Mouse (Mus musculus) embryonic facial prominence, embryonic 15.5 days (tissue): ENCODE measurements at regions not wholly inside any gene's neighbourhood (a gene's known extent, or its start where the extent isn't known, plus 50 kb on each side); places are given as distances from the start of the nearest gene placed in this dataset.

Experiments used
- ATAC-seq: fragments of 200-750 bp; cut with Nextera tagmentation; 2 replicates; pipeline ENCODE4 v1.8.0; 2017; ENCODE audit warnings: low read depth, moderate TSS enrichment; ENCODE audit not compliant: insufficient number of reproducible peaks, low FRiP score, low TSS enrichment
- H3K27ac ChIP-seq: fragments of 300-500 bp; sonication (generic); replicated peaks from 2 replicates; pipeline ENCODE4 v1.5.1; 2015; ENCODE audit warnings: mild to moderate bottlenecking, inconsistent platforms
- H3K27me3 ChIP-seq: fragments of 300-500 bp; sonication (generic); 2 replicates; pipeline ENCODE4 v1.6.1; 2015; ENCODE audit warnings: inconsistent platforms
- H3K36me3 ChIP-seq: fragments of 300-500 bp; sonication (generic); 2 replicates; pipeline ENCODE4 v1.6.1; 2015; ENCODE audit warnings: mild to moderate bottlenecking, inconsistent platforms
- H3K4me1 ChIP-seq: fragments of 300-500 bp; sonication (generic); 2 replicates; pipeline ENCODE4 v1.6.1; 2015; ENCODE audit warnings: inconsistent platforms
- H3K4me2 ChIP-seq: fragments of 300-500 bp; sonication (generic); replicated peaks from 2 replicates; pipeline ENCODE4 v1.6.1; 2015; ENCODE audit warnings: mild to moderate bottlenecking, inconsistent platforms
- H3K4me3 ChIP-seq: fragments of 300-500 bp; sonication (generic); replicated peaks from 2 replicates; pipeline ENCODE4 v1.5.1; 2015; ENCODE audit warnings: mild to moderate bottlenecking, inconsistent platforms
- H3K9ac ChIP-seq: fragments of 300-500 bp; sonication (generic); 2 replicates; pipeline ENCODE4 v1.6.1; 2015; ENCODE audit warnings: inconsistent platforms
- H3K9me3 ChIP-seq: fragments of 300-500 bp; sonication (generic); replicated peaks from 2 replicates; pipeline ENCODE4 v1.6.1; 2016; ENCODE audit warnings: inconsistent platforms
- WGBS: fragments of 180-500 bp; shearing (Covaris S2); methylation state at CpG from one replicate; pipeline ENCODE4 v1.1.7; 2015; 5-methylcytosine and 5-hydroxymethylcytosine counted together

GRCm38 (mm10) chr2:46570416-46570815, 1453.2 kb upstream of the Zeb2 start:
- H3K27ac ChIP-seq = no peak overlapping the region
- no peaks in the 10 kb centered on the region for H3K9me3 ChIP-seq
- H3K4me1 ChIP-seq = no peaks in the 10 kb centered on the region
- no peaks in the 10 kb centered on the region for H3K27me3 ChIP-seq
- no peak overlapping the region for H3K4me3 ChIP-seq
- no peak for ATAC-seq
- WGBS = 81% methylated on average over 2 of the region's 2 CpGs
- no peak overlapping the region for H3K4me2 ChIP-seq
- H3K36me3 ChIP-seq = no peaks in the 10 kb centered on the region
- H3K9ac ChIP-seq = no peak overlapping the region

- no peaks in the 10 kb centered on the region for H3K9me3 ChIP-seq
- H3K27me3 ChIP-seq = no peaks in the 10 kb centered on the region
- H3K9ac ChIP-seq = no peak overlapping the region
- no peak overlapping the region for H3K27ac ChIP-seq
- no peak for ATAC-seq
- H3K36me3 ChIP-seq = no peaks in the 10 kb centered on the region
- 67% methylated on average over 1 of the region's 1 CpGs for WGBS
- H3K4me3 ChIP-seq = no peak overlapping the region
- no peaks in the 10 kb centered on the region for H3K4me1 ChIP-seq
- no peak overlapping the region for H3K4me2 ChIP-seq
These were observed 1416.2 kb upstream of the Zeb2 start for GRCm38 (mm10) chr2:46533395-46533794.

- ATAC-seq = no peak
- Histone ChIP-seq H3K4me3 (no peak overlapping the region), H3K36me3 (no peaks in the 10 kb centered on the region), H3K27me3 (no peaks in the 10 kb centered on the region), H3K9me3 (no peaks in the 10 kb centered on the region), H3K9ac (no peak overlapping the region), H3K4me1 (no peaks in the 10 kb centered on the region), H3K27ac (no peak overlapping the region), H3K4me2 (no peak overlapping the region)
- 84% methylated on average over 1 of the region's 1 CpGs for WGBS
These were observed 1413.5 kb upstream of the Zeb2 start for GRCm38 (mm10) chr2:46530686-46531085.

GRCm38 (mm10) chr2:46525223-46525622, 1408.0 kb upstream of the Zeb2 start:
- Histone ChIP-seq H3K4me3 (no peak overlapping the region), H3K9me3 (no peaks in the 10 kb centered on the region), H3K4me2 (no peak overlapping the region), H3K27ac (no peak overlapping the region), H3K27me3 (no peaks in the 10 kb centered on the region), H3K4me1 (no peaks in the 10 kb centered on the region), H3K36me3 (no peaks in the 10 kb centered on the region), H3K9ac (no peak overlapping the region)
- 76% methylated on average over 4 of the region's 4 CpGs for WGBS
- ATAC-seq = no peak

DNA sequence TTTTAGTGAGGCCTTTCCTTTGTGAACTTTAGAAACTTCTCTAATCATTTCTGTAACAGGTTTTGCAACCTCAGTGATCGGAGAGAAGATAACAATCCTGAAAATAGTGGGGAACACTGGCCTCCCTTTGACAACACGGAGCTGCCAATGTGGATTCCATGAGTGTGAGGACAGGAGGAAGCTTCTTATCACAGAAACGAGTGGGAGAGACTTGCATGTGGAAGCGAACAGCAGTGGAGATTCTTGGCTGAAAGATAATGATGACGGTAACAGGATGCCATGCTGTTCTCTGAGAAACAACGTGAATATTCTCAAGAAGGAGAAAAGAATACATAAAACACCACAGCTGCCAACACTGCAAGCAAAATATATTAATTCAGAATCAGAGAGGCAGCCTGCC, 1407.4 kb upstream of the Zeb2 start:
- Histone ChIP-seq H3K9me3 (no peaks in the 10 kb centered on the region), H3K9ac (no peak overlapping the region), H3K4me2 (no peak overlapping the region), H3K27me3 (no peaks in the 10 kb centered on the region), H3K27ac (no peak overlapping the region), H3K4me3 (no peak overlapping the region), H3K36me3 (no peaks in the 10 kb centered on the region), H3K4me1 (no peaks in the 10 kb centered on the region)
- no peak for ATAC-seq
- 53% methylated on average over 6 of the region's 6 CpGs for WGBS

GRCm38 (mm10) chr2:46521147-46521965, 1404.2 kb upstream of the Zeb2 start:
- no peaks in the 10 kb centered on the region for H3K4me1 ChIP-seq
- ATAC-seq = no peak
- no peaks in the 10 kb centered on the region for H3K27me3 ChIP-seq
- 57% methylated on average over 5 of the region's 5 CpGs for WGBS
- no peaks in the 10 kb centered on the region for H3K36me3 ChIP-seq
- H3K9me3 ChIP-seq = no peaks in the 10 kb centered on the region
- no peak overlapping the region for H3K4me3 ChIP-seq
- no peak overlapping the region for H3K4me2 ChIP-seq
- H3K27ac ChIP-seq = no peak overlapping the region
- H3K9ac ChIP-seq = no peak overlapping the region

DNA sequence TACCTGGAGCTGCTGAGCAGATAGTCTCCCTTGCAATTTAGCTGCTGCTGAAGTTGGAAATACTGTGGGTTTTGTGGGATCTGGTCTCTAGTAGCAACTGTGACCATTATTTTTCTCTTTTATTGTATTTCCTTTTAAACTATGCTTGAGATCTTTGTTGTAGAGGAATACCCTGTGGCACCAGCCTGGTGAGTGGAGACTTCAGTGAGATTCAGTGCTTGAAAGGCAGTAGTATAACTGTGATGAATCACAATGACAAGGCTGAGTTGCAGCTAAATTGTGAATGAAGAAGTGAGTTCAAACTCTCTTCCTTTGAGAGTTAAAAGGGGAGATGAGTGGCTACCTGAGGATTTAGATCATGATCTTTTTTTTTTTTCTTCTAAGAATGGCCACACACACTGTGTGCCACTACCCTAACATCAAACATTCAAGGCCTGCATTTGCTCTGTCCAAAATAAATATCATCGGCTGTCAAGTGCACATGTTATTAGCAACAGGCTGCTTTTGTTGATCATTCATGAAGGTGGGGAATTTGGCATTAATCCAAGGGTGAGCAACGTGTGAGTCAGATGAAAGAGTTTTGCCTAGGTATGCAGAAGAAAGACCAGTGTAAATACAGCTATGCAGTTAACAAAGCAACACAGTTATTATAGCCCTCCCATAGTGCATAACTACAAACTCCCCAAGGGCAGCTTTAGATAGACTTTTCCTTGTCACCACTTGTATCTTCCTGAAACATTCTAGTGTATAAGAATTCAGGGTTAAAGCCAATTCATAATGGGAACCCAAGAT, 1395.2 kb upstream of the Zeb2 start:
- 41% methylated on average over 2 of the region's 2 CpGs for WGBS
- Histone ChIP-seq H3K27me3 (no peaks in the 10 kb centered on the region), H3K27ac (no peak overlapping the region), H3K9me3 (no peaks in the 10 kb centered on the region), H3K4me1 (no peaks in the 10 kb centered on the region), H3K4me3 (no peak overlapping the region), H3K4me2 (no peak overlapping the region), H3K9ac (no peak overlapping the region), H3K36me3 (no peaks in the 10 kb centered on the region)
- no peak for ATAC-seq

- 70% methylated on average over 1 of the region's 1 CpGs for WGBS
- H3K4me2 ChIP-seq = no peak overlapping the region
- H3K4me1 ChIP-seq = no peaks in the 10 kb centered on the region
- no peak overlapping the region for H3K27ac ChIP-seq
- no peak for ATAC-seq
- H3K9ac ChIP-seq = no peak overlapping the region
- no peaks in the 10 kb centered on the region for H3K27me3 ChIP-seq
- no peak overlapping the region for H3K4me3 ChIP-seq
- H3K36me3 ChIP-seq = no peaks in the 10 kb centered on the region
- no peaks in the 10 kb centered on the region for H3K9me3 ChIP-seq
These were observed 1389.8 kb upstream of the Zeb2 start for GRCm38 (mm10) chr2:46506951-46507350.

DNA sequence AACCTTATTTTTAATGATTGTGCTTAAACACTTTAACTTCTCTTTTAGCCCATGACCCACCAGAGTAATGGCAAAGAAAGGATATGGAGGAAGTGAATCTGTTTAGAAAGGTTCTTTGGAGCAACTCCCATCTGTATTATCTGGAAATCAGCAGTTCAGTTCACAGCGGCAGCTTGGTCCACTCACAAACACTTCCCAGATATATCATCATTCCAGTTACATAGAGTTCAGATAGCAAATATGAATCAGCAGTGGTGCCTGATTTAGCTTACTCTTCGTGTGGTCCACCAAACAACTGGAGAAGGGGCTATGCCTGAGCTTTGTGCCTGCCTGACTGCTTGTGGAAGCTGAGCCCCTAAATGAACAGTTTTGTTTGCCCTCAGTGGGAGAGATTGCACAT, 1385.9 kb upstream of the Zeb2 start:
- H3K4me3 ChIP-seq = no peak overlapping the region
- 89% methylated on average over 2 of the region's 2 CpGs for WGBS
- H3K27ac ChIP-seq = no peak overlapping the region
- no peaks in the 10 kb centered on the region for H3K36me3 ChIP-seq
- H3K9me3 ChIP-seq = no peaks in the 10 kb centered on the region
- H3K4me1 ChIP-seq = no peaks in the 10 kb centered on the region
- no peak for ATAC-seq
- H3K27me3 ChIP-seq = no peaks in the 10 kb centered on the region
- no peak overlapping the region for H3K9ac ChIP-seq
- no peak overlapping the region for H3K4me2 ChIP-seq

- ATAC-seq = no peak
- Histone ChIP-seq H3K27ac (no peak overlapping the region), H3K4me1 (no peaks in the 10 kb centered on the region), H3K9me3 (no peaks in the 10 kb centered on the region), H3K4me3 (no peak overlapping the region), H3K9ac (no peak overlapping the region), H3K36me3 (no peaks in the 10 kb centered on the region), H3K4me2 (no peak overlapping the region), H3K27me3 (no peaks in the 10 kb centered on the region)
- WGBS = 20% methylated on average over 2 of the region's 2 CpGs
These were observed 1375.1 kb upstream of the Zeb2 start for GRCm38 (mm10) chr2:46492299-46492698.

DNA sequence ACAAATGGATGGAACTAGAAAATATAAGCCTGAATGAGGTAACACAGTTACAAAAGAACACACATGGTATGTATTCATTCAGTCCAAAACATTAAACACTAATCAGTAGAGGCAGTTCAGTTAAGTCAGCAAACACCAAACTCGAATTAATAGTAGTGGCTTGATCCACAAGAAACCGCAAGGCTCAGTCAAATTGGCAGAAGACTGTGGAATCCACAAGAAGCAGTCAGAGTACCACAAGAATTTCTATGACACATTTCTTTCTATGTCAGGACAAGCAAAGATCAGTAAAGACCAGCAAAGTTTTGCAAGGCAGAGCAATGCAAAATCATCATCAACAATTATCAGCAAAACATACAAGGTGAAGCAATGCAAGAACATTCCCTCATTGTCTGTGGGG, 1373.9 kb upstream of the Zeb2 start:
- no peak overlapping the region for H3K9ac ChIP-seq
- H3K4me1 ChIP-seq = no peaks in the 10 kb centered on the region
- H3K27ac ChIP-seq = no peak overlapping the region
- no peaks in the 10 kb centered on the region for H3K36me3 ChIP-seq
- no peak overlapping the region for H3K4me2 ChIP-seq
- ATAC-seq = no peak
- 61% methylated on average over 2 of the region's 2 CpGs for WGBS
- no peaks in the 10 kb centered on the region for H3K27me3 ChIP-seq
- no peak overlapping the region for H3K4me3 ChIP-seq
- H3K9me3 ChIP-seq = no peaks in the 10 kb centered on the region
